Mouse (Mus musculus) mature B cell (primary cell): ENCODE data around the gene Ubr1.
"Not testable (repeated sequence)": the region's sequence is repeated elsewhere in the genome, so short reads cannot be mapped to it uniquely, and the experiment has no call there.

ENCODE experiments used
- in situ Hi-C: fragments of 300-500 bp; cut with MboI; formaldehyde crosslinking; loops from 2 replicates; pipeline ENCODE4 v1.14.3; 2019

The Ubr1 gene

GRCm38 (mm10) chr2:120976308-120976707 lies 5.8 kb upstream of the Ubr1 start:
- in situ Hi-C loops: no loop called here

DNA sequence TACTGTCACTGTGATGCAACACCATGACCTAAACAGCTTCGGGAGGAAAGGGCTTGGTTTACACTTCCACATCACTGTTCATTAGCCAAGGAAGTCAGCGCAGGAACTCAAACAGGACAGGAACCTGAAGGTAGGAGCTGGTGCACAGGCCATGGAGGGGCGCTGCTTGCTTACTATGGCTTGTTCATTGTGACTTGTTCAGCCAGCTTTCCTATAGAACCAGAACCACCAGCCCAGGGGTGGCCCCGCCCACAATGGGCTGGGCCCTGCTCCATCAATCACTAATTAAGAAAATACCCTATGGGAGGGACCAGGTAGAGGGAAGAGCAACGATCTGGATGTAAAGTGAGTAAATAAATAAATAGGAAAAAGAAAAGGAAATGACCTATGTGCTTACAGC lies 2.4 kb upstream of the Ubr1 start:
- in situ Hi-C loops: no loop called here

GRCm38 (mm10) chr2:120972257-120972656 lies 1.7 kb upstream of the Ubr1 start:
- in situ Hi-C loops: not testable (repeated sequence)

DNA sequence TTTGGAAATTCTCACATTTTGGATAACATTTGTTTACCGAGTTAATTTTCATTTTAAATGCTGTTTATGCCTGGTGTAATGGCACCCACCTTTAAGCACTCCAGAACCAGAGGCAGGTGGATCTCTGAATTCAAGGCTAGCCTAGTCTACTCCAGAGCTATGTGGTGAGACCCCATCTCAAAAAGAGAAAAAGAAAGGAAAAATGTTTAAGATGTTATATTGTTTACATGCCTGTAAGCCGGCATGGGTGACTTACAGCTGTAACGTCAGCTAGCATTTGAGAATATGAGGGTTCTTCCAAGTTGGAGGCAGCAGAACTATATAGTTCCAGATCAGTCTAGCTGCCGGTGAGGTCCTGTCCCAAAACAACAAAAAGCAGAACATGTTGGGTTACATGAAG lies 1.3 kb upstream of the Ubr1 start:
- in situ Hi-C loops: no loop called here

DNA sequence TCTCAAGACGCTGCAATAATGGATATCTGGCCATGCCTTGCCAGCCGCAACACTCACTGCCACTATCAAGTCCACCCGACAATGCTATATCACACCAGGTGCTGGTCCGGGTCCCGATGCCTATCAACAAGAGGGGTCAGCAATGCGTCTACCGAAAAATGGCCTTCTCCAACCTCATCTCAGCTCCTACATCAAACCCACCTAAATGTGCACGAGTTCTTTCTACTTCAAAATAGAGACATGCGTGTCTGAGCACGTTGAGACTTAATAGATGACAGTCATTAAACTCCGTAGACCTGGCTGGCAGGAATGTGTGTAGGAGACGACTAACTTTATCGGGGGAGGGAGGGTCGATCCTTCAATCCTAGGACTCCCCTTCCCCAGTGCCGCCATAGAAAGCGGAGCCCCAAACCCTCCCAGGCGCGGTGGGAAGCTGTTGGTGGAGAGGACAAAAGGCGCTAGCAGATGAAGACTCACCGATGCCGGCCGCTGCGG lies 423 bp downstream of the Ubr1 start:
- in situ Hi-C loops: no loop called here

- in situ Hi-C loops: no loop called here
These were observed 5.0 kb downstream of the Ubr1 start for GRCm38 (mm10) chr2:120965486-120965885.

- in situ Hi-C loops: no loop called here
These were observed 7.4 kb downstream of the Ubr1 start for GRCm38 (mm10) chr2:120963110-120963509.

DNA sequence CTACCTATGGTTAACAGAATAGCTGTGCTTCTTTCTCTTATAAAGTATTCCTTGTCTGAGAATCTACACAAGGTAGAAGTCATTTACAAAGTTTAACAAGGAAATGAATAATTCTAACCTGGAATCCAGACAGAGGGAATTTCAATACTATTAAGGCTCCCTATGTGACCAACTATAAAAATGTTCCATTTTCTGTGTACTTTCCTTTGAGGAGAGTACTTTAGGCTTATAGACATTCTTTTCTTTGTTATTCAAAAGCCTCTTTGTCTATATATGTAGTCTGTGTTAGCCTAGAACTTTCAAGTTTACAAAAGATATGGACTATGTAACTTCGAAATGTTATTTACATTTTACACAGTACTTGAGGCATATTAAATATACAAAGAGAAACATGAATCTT lies 10.3 kb downstream of the Ubr1 start:
- in situ Hi-C loops: no loop called here

GRCm38 (mm10) chr2:120959827-120960226 lies 10.7 kb downstream of the Ubr1 start:
- in situ Hi-C loops: no loop called here

DNA sequence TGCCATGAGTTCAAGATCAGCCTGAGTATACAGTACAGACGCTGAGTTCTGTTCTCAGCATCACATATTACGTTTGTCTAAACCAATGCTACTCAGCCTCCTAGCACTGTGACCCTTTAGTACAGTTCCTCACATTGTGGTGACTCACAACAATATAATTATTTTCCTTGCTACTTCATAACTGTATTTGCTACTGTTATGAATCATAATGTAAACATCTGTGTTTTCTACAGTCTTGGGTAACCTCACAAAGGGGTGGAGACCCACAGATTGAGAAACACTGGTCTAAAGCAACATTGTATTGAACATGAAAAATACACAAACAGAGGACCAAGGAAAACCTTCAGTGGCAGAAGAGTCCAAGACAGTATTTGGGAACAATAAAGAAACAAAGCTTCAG lies 11.2 kb downstream of the Ubr1 start:
- in situ Hi-C loops: no loop called here

- in situ Hi-C loops: no loop called here
These were observed 18.2 kb downstream of the Ubr1 start for GRCm38 (mm10) chr2:120952176-120952938.

DNA sequence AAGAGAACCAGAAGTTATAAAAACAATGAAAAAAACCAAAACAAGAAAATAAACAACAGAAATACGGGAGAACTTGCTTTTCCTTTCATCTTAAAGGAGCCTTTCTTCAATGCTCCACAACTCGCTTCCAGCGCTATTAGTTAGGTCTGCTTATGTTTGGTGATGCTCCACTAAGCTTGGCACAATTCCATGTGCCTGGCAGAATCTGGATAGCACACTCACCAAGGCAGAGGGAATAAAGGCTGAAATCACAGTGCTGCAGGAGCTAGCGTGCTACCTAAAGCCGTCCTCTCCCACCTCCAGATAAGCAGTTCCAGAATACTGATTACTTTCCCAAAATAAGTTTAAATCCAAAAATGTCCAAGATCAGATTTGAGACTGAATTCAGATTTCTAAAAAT lies 19.3 kb downstream of the Ubr1 start:
- in situ Hi-C loops: no loop called here

DNA sequence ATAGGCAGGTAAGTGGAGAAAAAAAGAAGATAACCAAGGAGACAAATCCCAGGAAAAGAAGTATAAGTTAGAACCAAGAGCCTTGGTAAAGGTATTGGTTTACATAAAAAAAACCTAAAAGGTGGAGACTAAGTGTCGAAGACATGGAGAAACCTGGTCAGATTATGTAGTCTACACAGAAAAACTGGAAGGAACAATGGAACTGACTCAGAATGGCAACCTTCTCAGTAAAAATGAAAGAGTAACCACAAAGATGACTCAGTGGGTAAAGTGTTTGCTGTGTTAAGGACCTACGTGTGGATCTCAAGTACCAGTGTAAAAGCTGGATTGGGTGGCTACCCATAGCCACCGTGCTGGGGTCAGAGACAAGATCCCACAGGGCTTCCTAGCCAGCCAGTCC lies 37.5 kb downstream of the Ubr1 start:
- in situ Hi-C loops: no loop called here

DNA sequence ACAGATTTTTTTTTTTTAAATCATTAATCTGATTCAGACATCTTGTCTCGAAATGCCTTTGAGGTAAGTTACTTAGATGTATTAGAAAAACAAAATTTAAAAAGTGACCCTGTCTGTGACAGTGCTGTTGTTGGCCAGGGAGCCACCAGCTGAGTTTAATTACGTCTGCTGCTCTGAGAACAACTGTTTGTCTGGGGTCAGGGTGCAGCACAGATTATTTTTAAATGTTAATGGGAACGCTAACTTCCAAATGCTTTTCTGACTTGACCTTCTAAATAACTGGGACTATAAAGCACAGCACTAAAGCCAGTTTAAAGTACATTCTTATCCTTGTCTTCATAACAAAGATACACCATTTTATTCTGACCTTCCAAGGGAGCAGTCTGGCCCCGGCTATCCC lies 61.0 kb downstream of the Ubr1 start:
- in situ Hi-C loops: no loop called here

- in situ Hi-C loops: no loop called here
These were observed 74.2 kb downstream of the Ubr1 start for GRCm38 (mm10) chr2:120896361-120896760.

- in situ Hi-C loops: no loop called here
These were observed 82.9 kb downstream of the Ubr1 start for GRCm38 (mm10) chr2:120887601-120888000.

- in situ Hi-C loops: no loop called here
These were observed 97.3 kb downstream of the Ubr1 start for GRCm38 (mm10) chr2:120873192-120873591.

- in situ Hi-C loops: no loop called here
These were observed 98.8 kb downstream of the Ubr1 start for GRCm38 (mm10) chr2:120871447-120872336.

- in situ Hi-C loops: no loop called here
These were observed 103.2 kb downstream of the Ubr1 start for GRCm38 (mm10) chr2:120867336-120867735.

GRCm38 (mm10) chr2:120866561-120866960 lies 104.0 kb downstream of the Ubr1 start:
- in situ Hi-C loops: no loop called here

DNA sequence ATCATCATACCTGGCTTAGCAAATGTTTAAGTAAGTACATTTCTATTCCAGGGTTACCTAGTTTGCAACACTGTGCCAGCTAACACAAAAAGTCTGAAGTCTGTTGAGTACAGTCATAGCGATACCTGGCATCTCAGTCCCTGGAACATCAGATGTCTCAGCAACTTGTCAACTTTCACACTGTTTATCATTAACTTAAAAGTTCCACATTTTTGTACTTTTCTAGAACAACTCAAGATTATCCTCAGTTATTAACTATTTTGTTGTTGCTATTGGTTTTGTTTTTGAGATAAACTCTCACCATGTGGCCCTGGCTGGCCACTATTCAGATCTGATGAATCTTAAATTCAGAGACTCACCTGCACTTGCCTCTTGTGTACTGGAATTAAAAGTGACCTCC lies 107.1 kb downstream of the Ubr1 start:
- in situ Hi-C loops: no loop called here

- in situ Hi-C loops: no loop called here
These were observed 109.8 kb downstream of the Ubr1 start for GRCm38 (mm10) chr2:120860699-120861098.

GRCm38 (mm10) chr2:120858131-120858530 lies 112.4 kb downstream of the Ubr1 start:
- in situ Hi-C loops: no loop called here
